Mouse (Mus musculus): ENCODE results near the gene Glcci1.
A peak's percentile ranks its signal among the peaks of the same experiment; 100 is the strongest.

The Glcci1 gene

DNA sequence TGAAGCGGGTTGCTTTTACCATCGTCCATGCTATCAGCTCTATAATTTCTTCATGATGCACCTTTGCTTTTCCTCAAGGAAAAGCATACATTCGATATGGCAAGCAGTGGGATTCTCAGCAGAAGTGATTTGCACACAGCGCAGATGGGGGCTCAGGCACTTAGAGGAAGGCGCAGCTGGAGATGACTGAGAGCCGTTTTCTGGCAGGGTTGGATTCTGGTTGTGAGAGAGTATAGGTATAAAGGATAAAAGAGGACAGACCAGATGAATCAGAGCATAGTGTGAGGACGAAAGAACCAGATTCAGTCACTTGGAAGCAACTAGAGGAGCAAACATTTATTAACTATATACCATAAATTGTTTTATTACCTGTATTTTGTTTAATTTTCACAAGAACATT, 36.4 kb downstream of the Glcci1 start:
- DNase-seq (ENCODE audit: low spot score in 2 of 2): no peak

- no peak for DNase-seq (ENCODE audit: low spot score in 2 of 2)
Measured at GRCm38 (mm10) chr6:8551155-8551554, 41.8 kb downstream of the Glcci1 start.

DNA sequence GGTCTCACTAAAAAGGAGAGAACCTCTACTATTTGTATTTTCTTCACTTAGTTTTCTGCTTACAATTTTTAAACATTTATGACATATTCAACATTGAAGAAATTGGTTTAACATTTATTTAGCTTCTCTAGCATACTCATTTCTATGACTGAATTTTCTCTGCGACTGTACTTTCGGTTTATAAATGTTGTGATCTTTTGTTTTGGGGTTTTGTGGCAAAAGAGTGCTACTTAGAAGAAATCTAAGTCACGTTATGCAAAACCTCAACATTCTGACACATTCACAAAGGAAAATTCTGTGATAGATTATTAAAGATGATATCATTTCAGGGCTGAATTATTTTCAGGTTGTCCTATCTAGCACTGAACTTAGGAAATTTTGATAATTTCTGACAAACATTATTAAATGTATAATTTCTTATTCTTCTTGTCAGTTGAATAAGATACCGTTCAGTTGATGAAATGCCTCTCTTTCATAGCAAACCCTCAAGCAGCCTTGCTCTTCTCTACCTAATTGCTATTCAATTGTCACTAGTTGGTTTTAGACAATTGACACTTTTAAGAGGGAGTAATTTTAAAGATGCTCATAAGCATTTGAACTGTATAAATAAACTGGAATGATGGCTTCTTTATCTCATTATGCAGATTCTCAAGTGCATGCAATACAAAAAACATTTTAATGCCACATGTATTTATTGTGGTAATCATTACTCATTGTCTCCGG, 47.6 kb downstream of the Glcci1 start:
- DNase-seq (ENCODE audit: low spot score in 2 of 2): no peak

DNA sequence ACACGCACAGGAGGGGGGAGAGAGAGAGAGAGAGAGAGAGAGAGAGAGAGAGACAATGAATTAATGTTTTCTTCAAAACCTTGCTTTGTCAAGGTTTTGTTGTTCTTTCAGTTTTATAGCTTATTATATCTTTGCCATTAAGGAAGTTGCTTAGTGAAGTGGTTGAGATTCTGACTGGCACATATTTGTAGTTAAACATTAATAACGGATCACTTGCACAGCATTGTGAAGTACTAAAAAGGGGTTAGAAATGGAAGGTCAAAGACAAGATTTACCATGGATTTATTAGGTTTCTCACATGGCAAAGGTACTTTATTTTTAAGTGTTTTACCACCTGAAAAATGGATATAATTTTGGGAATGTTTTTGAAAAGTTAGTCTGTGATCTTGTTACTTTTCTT, 51.3 kb downstream of the Glcci1 start:
- no peak for DNase-seq (ENCODE audit: low spot score in 2 of 2)

GRCm38 (mm10) chr6:8582377-8582776, 73.0 kb downstream of the Glcci1 start:
- no peak for DNase-seq (ENCODE audit: low spot score in 2 of 2)

DNA sequence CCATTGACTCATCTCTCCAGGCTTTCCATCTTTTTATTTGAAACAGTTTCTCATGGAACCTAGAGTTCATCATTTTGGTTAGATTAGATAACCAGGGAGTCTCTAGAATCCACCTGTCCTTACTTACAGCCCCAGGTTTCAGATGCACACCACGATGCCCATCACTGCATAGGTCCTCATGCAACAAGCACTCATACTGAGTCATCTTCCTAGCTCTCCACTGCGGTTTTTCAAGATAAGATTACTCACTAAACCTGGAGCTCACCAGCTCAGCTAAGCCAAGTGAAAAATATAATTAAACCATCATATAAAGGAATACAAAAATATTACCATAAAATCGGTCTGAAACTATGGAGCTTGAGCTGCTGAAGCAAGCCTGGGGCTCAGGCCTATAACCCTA, 74.5 kb downstream of the Glcci1 start:
- no peak for DNase-seq (ENCODE audit: low spot score in 2 of 2)

GRCm38 (mm10) chr6:8591665-8592064, 82.3 kb downstream of the Glcci1 start:
- DNase-seq (ENCODE audit: low spot score in 2 of 2): no peak

- DNase-seq (ENCODE audit: low spot score in 2 of 2): no peak
Measured at GRCm38 (mm10) chr6:8617369-8617768, 108.0 kb downstream of the Glcci1 start.

GRCm38 (mm10) chr6:8619582-8620350, 110.4 kb downstream of the Glcci1 start:
- DNase-seq (ENCODE audit: low spot score in 2 of 2): no peak

GRCm38 (mm10) chr6:8623045-8623444, 113.6 kb downstream of the Glcci1 start:
- no peak for DNase-seq (ENCODE audit: low spot score in 2 of 2)

DNA sequence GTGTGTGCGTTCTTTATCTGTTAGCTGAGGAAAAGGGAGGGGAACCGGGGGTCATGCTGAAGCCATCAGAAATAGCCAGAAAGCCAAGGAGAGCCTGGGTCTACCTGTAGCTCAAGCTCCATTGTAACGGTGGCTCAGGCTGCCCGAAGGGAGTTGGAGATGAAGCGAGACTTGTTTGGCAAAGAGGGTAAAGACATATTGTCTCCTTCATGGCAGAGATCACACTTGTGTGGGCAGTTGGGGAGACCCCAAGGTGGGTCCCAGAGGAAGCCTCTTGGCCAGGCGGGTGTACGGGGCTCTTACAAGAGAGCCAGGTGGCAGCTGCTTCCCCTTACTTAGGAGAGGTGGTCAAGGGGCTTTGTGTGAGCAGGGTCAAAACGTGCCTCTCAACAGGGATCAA, 118.8 kb downstream of the Glcci1 start:
- DNase-seq (ENCODE audit: low spot score in 2 of 2): no peak

GRCm38 (mm10) chr6:8628715-8629267, 119.4 kb downstream of the Glcci1 start:
- no peak for DNase-seq (ENCODE audit: low spot score in 2 of 2)

- DNase-seq (ENCODE audit: low spot score in 2 of 2): no peak
Measured at GRCm38 (mm10) chr6:8630531-8630930, 121.1 kb downstream of the Glcci1 start.

GRCm38 (mm10) chr6:8631362-8631761, 122.0 kb downstream of the Glcci1 start:
- no peak for DNase-seq (ENCODE audit: low spot score in 2 of 2)

DNA sequence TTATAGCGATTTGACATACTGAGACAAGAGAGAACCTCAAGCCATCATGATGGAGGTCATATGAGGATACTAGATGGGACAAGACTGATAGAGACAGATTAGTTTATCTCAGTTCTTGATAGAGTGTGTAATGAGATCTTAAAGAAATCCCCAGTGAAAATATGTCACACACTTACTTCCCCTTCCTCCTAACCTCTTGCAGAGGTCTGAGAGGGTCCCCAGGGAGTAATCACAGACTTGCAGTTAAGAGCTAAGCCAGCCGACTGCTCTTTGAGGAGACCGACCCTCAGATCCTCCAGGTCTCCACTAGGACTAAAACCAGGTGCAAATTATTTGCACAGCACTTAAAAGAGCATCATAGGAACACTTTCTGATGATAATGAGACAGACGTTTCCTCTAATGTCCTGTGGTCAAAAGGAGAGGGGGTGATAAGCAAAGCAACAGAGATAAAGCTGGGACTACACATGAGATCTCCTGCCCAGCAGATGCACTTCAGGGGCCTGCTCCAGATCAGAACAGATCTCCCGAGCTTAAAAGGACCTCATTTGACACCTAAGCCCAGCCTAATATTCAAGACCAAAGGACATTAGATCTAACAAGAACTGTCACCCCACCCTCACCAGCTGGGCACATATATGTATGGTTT, 122.7 kb downstream of the Glcci1 start:
- DNase-seq (ENCODE audit: low spot score in 2 of 2): peak in 1 of 2 experiments; percentile 38

- no peak for DNase-seq (ENCODE audit: low spot score in 2 of 2)
Measured at GRCm38 (mm10) chr6:8632701-8633100, 123.3 kb downstream of the Glcci1 start.

DNA sequence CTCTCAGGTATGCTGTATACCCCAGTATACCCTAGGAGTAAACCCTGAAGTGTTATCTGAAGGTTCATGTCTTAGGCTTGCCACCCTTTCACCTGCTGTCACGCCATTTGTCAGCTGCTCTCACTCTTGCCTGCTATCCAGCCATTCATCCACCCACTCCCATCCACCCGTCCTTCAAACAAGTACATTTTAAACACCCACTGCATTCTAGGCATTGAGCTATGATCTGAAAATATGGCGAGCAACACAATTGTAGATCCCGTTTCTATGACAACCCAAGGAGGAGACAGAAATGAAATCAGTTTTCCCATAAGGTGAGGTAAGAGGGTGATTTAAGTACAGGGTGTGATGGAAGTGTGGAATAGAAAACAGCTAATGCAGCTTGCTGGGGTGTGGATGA, 128.7 kb downstream of the Glcci1 start:
- DNase-seq (ENCODE audit: low spot score in 2 of 2): no peak

DNA sequence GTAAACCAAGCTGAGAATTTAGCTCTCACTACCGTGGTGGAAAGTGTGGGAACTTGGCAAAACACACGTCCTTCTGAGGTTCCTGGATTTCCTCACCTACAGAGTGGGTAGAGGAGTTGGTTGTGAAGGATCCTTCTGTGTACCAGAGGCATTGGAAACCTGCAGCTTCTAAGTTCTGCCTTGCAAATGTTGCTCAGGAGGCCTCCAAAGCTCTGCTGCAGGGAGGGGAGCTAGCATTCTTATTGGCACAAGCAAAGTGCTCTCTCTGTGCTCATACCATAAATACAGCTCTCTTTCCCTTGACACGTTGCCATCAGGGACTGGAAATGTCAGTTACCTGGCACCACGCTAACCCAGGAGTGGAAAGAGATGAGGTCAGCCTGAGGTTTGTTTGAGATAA, 129.5 kb downstream of the Glcci1 start:
- no peak for DNase-seq (ENCODE audit: low spot score in 2 of 2)

DNA sequence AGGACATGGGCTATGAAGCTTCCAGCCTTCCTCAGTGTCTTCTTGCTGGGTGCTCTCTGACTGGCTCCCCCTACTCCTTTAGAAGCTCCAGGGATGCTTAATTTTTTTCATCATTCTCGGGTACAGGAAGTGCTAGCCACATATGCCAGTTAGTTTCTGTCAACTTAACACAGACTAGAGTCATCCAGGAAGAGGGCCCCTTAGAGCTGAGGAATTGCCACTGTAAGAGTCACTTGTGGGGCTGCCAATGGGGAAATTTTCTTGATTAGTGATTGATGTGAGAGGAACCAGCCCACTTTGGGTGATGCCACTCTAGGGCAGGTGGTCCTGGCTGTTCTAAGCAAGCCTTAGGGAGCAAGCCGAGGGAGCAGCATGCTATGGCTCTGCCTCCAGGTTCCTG, 130.1 kb downstream of the Glcci1 start:
- DNase-seq (ENCODE audit: low spot score in 2 of 2): no peak

DNA sequence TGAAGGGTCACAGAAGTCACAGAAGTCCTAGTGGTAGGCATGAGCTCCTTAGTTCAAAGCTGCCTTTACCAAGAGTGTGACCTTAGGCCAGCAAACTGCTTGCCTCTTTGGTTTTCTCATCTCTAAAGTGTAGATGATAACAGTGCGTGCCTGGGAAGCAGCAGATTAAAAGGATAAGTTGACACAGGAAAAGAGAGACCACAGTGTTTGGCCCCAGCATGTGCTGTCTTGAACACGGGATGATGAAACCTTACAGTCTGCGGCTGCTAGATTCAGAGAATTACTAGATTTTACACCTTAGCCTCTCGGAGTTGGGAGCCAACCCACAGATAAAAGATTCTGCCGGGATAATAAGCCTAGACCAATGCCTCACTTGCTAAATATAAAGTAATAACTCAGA, 131.5 kb downstream of the Glcci1 start:
- DNase-seq (ENCODE audit: low spot score in 2 of 2): no peak

GRCm38 (mm10) chr6:8644703-8645102, 135.3 kb downstream of the Glcci1 start:
- DNase-seq (ENCODE audit: low spot score in 2 of 2): no peak

DNA sequence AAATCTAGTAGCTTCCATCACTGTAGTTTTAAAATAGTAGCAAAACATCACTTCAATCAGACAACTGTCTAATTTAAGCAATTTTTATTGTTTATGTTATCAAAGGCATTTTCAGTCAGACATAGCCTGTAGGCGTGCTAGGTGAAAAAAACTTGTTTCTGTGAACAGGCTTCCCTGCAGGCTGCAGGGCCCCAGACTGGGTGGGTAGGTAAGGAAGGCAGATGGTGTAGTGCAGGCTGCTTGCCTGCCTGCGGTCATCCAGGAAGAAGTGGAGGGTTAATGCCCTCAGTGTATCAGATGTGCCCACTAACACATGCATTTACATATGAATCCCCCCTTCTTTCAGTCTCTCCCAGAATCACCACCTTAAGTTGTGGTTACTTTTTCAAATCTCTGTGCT, 136.3 kb downstream of the Glcci1 start:
- DNase-seq (ENCODE audit: low spot score in 2 of 2): no peak

All from spleen, postnatal 10 days (tissue).